Mouse (Mus musculus) hematopoietic stem cell, adult 5-6 weeks (primary cell): ENCODE measurements around the gene Stau1. TPM values are rescaled to one million over a fixed set of nuclear protein-coding genes. Genes with fewer than 3 reads are reported as not detected.
A peak's percentile ranks its signal among the peaks of the same experiment; 100 is the strongest.

Experiments used
- ATAC-seq, 2 experiments: fragments of 125-278 bp in 1 of 2; replicated peaks in 1 of 2; 2 replicates each; pipeline ENCODE4 v1.8.0; 2016 to 2017; ENCODE audit warnings: inconsistent platforms in 2 of 2, mild to moderate bottlenecking in 2 of 2, moderate number of reproducible peaks in 2 of 2, low read depth in 1 of 2, moderate TSS enrichment in 1 of 2; ENCODE audit not compliant: low FRiP score in 2 of 2, poor library complexity in 2 of 2, severe bottlenecking in 2 of 2, insufficient read depth in 1 of 2, low TSS enrichment in 1 of 2
- total RNA-seq: library from RNA; stranded (forward); fragments of 172-1452, 232-1000 nt; gene quantifications from 2 replicates; pipeline ENCODE4 v1.2.3, GENCODE M21; 2017

Gene Stau1
- total RNA-seq, 1 experiment from 2014 or later = 49.4 TPM

DNA sequence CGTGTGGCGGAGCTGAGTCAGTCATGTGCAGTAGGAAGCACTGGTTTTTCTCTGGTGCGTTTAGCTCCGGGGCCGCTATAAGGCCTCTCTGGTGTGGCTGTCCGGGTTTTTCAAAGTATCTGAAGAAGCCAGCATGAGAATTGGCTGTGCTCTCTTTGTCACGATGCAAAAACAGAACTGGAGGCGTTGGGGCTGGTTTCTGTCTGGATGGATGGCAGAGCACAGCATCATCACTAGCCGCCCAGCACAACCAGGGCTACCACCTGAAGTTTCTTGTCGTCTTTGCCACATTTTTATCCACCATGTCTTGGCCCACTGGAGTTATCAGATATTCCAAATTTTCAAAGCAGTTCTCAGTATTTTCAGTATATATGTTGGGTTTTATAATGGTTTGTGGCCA, 47.2 kb downstream of the Stau1 start:
- no peak for ATAC-seq

DNA sequence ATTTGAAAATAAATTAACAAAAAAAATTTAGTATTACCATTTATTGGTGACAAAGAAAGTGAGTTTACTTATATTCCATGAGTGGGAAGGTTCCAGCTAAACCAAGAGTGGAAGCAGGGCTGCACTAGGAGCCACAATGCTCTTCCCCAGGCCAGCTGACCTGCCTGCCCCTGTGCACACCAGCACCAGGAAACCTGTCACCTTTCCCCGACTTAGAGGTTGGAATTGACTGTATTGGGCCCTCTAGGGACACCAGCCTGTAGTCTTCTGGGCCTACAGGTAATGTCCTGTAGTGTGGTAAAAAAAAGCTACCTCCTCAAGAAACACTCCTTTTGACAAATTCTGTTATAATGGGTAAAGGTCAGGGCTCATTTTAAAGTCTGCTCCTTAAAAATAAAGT, 47.9 kb downstream of the Stau1 start:
- no peak for ATAC-seq

DNA sequence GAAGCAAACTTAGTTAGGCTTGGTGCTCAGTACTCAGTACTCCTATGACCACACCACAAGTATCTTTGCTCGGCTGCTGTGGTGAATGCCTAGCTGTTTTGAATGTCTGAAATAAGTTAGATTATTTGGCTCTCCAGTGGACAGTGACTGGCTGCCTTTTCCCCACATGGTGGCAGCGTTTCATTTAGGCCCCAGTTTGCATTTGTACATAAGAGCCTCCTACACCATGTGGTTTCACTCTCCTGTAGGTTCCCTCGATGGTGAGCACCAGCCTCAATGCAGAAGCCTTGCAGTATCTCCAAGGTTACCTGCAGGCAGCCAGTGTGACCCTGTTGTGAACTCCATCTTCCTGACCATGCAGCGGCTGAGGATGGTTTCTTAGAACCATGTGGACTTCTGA, 50.6 kb downstream of the Stau1 start:
- peak in 1 of 2 experiments; percentile 19; a peak in 2 of 4 replicates for ATAC-seq

DNA sequence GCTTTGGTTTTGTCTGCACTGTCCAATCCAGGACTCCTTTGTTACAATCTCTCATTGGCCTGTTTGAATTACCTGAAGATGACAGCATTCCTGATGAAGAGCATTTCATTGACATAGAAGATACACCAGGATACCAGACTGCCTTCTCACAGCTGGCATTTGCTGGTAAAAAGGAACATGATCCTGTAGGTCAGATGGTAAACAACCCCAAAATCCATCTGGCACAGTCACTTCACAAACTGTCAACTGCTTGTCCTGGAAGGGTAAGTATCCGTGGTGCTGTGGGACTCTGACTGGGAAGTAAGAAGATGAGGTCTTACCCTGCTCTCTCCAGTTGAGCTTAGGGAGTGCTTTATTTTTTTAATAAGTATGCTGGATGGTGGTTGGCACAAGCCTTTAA, 51.8 kb downstream of the Stau1 start:
- ATAC-seq = no peak

DNA sequence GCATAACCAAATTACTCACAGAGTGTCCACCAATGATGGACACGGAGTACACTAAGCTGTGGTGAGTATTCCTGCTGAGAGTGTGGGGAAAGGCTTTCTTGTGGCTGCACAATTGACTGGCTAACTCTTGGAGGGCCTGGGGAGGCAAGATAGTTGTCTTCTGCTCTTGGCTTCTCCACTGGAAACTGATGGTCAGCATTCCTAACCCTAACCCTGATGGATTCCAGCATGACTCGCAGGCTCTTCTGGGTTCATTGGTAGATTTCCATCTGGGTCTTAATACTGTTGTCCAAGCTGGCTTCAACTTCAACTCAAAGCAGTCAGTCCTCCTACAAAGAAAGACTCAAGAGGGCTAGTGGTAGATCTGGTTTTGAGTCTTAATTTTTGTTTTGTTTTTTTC, 53.0 kb downstream of the Stau1 start:
- ATAC-seq = no peak

DNA sequence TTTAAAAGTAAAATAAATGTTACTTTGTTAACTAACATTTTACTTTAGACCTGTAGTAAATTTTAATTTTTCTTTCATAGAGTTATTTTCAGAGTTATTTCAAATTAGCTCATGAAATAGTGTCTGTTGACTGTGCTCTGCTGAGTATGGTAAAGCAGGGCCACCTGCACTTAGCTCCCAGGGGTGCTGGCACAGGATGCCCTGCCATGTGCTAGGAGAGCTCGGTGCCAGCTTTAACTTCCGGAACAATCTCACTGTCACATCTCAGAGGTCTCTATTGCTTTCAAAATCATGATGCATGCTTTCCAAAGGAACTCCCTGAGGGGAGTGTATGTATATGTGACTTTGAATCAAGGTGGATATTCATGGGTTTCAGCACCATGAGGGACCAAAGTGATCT, 59.9 kb downstream of the Stau1 start:
- ATAC-seq = no peak

DNA sequence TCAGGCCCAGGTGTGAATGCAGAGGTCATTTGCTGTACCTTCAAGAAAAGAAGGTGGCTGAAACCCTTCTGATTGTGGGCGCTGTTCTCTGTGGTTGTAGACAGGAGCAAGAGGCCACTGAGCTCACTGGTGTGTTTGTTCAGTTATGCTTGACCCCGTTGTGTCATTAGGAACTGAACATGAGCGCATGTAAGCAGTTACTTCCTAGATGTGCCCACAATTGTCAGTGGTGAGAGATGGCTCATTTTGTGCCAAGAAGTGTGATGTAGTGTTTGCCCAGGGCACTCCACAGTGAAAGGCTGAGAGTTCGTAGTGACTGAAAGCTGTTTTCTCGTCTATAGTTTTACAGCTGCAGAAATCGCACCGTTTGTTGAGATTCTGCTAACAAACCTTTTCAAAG, 60.5 kb downstream of the Stau1 start:
- no peak for ATAC-seq

DNA sequence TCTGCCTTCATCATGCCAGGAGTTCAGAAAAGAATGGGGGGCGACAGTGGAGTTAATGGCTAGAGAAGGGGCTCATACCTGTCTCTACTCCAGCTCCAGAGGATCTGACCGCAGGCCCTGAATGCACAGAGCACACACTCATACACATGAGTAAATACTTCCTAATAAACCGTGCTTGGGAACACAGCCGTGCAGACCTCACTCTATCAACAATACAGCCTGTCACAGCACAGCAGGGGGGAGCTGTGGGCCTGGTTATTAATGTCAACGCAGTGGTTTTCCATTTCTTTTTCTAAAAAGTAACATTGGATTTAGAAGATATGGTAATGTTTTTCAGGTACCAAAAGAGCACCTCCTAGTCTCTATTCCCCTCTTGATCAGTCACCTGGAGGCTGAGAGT, 61.7 kb downstream of the Stau1 start:
- ATAC-seq = no peak

DNA sequence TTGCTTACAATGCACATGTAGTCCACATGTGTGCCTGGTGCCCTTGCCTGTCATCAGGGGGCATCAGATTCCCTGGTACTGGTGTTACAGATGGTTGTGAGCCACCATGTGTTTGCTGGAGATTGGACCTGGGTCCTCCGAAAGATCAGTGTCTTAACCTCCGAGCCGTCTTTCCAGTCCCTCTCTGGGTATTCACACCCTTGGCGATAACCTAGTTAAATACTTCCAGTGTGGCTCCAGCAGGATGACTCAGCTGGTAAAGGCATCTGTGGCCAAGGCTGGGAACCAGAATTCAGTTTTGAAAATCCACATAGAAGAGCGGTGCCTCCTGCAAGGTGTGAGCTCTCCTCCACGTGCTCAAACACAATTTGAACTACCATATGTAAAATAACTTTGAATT, 62.2 kb downstream of the Stau1 start:
- ATAC-seq = no peak

DNA sequence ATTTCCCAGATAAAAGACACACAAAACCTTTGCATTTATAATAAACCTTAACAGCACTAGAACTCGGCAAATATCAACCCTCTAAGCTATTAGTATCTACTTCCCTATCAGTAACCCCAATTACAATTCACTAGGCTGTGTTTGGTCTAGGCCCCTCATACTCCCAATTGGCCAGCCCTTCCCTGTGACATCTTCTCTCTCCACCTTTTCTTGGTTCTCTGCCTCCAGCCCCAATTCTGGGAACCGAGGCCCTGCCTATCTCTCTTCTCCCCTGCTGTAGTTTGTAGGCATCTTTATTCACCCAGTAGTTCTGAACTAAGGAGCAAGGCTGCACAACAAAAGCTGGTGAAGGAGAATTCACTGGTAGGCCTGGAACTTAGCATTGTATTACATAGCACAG, 72.1 kb downstream of the Stau1 start:
- no peak for ATAC-seq

DNA sequence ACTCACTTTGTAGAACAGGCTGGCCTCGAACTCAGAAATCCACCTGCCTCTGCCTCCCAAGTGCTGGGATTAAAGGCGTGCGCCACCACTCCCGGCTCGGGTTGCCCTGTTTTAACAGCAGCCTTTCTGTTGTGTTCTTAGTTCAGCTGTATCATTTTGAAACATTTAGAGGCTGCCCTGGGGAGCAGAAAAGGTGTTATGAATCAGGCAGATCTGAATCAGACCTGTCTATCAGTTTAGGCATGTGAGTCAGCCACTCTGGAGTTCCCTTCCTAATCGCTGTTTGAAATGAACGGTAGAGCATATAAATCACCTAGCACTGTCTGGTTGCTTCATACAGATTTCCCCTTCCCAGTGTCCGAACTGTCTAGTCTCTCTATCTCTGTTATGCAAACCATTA, 85.6 kb downstream of the Stau1 start:
- no peak for ATAC-seq

DNA sequence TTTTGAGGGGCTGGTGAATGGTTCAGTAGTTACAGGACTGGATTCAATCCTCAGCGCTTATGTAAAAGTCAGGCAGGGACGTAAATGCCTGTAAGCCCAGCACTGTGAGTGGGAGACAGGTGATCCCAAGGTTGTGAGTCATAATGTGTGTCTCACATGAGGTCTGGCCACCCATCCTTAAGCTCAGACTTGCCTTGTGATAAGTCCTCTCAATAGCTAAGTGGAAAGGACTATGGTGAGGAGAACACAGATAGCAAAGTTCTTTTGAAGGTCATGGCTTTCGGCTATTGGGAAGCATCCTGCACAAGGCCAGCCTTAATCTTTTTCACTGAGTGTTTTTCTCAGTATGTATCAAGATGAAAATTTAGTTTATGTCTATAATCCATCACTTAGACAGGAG, 86.4 kb downstream of the Stau1 start:
- no peak for ATAC-seq

DNA sequence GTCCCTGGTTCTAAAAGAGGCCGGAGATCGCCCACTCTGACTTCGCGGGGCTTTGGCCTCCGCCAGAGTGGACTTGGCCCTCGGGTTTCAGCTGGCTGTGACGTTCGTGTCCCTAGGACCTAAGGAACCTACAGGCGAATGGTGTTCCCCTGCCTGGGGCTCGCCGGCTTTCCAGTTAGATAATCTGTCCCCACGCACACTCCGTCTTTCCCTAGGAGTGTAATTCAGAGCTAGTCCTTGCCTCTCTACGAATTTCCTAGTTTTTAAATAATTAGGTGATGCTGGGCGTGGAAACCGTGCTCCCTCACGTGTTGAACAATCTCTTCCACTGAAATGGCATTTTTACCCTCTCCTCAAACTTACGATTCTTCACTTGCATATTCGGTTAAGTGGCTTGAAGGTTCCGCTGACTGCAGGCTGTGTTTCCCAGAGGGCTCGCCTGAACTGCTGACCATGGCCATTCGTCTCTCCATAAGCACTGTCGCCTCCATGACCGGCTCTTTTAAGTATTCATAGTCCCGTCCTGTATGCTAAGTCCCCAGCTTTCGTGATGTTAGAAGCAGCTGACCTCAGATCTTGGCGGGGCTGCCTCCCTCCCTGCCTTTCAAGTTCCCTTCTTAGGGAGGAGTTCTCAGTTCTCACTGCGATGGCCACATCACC, 89.4 kb downstream of the Stau1 start:
- no peak for ATAC-seq

DNA sequence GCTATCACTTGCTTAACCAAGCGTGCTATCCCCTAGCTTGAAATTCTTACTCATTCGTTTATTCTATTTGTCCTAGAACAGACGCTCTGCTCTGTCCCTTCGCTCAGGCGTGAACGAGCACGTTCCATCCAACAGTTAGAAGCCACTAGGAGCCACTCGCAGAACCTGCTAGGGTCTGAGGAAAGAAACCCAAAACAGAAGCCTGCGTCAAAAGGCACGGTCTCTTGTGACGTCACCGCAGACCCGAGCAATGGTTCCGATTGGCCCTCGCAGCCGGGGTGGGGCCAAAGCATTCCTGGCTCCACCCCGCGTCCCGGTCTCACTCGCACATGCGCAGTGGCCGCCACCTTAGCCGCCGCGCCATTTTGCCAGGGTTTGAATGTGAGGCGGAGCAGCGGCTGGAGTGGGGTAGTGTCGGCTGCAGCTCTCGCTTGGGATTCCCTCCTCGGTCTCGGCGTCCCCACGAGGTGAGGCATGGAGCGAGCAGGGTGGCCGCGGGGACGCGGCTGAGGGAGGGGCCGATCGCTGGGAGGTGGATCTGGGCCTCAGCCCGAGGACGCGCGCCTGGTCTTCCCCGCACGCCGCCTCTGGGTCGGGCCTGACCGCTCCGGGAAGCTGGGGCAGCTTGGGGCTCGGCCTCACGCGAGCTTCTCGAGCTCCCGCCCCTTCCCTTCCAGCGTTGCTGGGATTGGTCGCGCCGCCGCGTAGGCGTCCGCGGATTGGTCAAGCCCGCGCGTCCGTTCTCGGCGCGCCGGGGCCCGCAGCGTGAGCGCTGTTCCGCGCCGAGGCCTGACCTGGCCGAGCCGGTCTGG, 90.2 kb downstream of the Stau1 start, which contains the start of gene Cse1l:
Gene Cse1l (plus strand): TSS at position 330 of the 812 bp plus-strand sequence.
- ATAC-seq = peak; percentile 92

DNA sequence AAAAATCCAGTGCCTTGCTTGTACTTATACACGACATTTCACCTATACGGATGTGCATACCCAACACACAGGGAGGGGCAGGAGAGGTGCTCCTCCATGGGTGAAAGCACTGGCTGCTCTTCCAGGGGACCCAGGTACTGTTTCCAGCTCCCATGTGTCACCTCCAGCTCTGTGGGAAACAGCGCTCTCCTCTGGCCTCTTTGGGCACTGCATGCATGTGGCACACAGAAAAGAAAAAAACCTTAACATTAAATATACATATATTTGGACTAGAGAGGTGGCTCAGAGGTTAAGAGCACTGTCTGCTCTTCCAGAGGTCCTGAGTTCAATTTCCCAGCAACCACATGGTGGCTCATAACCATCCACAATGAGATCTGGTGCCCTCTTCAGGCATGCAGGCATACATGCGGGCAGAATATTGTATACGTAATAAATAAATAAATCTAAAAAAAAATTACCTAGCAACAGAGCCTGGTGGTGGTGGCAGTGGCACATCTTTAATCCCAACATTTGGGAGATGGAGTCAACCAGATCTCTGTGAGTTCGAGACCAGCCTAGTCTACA, 92.3 kb downstream of the Stau1 start:
- ATAC-seq = no peak

DNA sequence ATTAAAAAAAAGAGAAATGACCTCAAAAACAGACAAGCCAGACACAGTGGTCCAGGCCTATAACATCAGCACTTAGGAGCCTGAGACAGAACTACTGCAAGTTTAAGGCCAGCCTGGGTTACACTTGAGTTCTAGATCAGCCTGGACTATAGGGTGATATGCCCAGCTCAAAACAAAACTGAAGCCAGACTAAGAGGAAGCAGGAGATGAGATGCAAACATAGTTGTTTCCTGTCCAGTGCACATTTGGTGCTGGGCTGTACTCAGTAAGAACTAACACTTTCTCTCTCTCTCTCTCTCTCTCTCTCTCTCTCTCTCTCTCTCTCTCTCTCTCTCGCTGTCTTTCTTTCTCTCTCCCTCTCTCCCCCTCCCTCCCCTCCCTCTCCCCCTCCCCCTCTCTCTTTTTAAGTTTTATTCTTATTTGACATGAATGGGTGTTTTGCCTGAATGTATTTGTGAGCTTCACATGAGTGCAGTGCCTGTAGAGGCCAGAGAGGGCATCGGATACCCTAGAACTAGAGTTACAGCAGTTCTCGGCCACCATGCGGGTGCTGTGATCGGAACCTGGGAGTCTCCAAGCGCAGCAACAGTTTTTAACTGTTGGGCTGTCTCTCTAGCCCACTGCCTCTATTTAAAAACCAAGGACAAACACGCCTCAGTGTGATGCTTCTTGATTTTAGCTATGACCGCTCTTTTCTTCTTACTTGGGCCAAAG, 95.2 kb downstream of the Stau1 start:
- ATAC-seq = no peak

DNA sequence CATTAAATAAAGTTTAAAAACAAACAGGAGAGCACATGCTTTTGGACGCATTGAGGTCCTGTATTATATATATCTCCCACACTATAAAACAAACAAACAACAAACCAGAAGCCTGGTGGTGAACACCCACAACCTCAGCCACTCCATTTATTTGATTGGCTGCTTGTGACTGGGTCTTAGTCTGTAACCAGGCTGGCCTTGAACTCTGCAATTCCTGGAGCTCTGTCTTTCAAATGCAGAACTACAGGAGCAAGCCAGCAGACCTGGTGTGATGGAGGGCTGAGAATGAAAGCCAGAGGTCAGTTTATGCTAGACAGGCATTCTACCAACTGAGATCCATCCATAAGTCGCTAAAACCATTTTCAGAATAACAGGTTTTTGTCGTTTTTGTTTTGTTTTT, 96.4 kb downstream of the Stau1 start:
- ATAC-seq = no peak

DNA sequence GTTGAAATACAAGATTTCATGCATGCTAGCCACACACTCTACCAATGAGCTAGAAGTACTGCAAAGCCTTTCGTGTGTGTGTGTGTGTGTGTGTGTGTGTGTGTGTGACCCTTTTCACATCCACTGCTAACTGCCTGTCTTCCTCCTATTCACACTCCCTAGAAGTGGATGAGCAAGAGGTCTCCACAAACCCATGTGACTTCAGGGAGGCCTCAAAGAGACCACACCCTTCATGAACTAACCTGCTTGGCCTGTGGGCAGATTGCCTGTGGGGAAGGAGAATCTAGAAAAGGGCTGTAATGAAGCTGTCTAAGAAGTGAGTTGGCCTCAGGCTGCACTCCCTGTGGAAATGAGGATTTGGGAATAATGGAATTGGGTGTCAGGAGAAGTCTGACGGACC, 96.9 kb downstream of the Stau1 start:
- ATAC-seq = no peak
